Mouse (Mus musculus) ovary, postnatal 10 days (tissue): ENCODE measurements around the gene Mmp14.

Experiments
- DNase-seq: peaks from one replicate; pipeline ENCODE4 v3.0.0; 2022; ENCODE audit warnings: low spot score

Gene Mmp14

GRCm38 (mm10) chr14:54431334-54432077, at the start of gene Mmp14:
Gene Mmp14, plus strand, starts transcription at chr14:54431612.
- DNase-seq = peak; percentile 60

- no peak for DNase-seq
Observed at GRCm38 (mm10) chr14:54381816-54382215, 49.6 kb upstream of the Mmp14 start.

GRCm38 (mm10) chr14:54382641-54383040, 48.8 kb upstream of the Mmp14 start:
- DNase-seq = no peak

DNA sequence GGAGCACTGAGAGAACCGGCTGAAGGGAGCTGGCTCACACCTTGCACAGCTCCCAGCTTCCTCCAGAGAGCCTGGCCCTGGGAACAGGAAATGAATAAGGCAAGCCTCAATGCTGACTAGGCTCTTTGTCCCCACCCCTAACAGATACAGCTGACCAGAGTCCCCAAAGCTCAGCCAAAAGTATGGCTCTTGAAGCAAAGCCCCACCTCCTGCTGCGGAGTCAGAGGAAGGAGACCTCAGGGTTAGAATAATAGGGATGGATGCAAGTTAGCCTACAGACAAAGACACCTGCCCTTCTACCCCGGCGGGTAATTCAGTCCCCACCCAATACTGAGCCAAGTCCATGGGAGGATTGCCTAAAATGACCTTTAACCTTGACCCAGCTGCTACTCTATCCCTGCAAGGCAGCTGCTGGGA, 48.0 kb upstream of the Mmp14 start:
- DNase-seq = no peak

DNA sequence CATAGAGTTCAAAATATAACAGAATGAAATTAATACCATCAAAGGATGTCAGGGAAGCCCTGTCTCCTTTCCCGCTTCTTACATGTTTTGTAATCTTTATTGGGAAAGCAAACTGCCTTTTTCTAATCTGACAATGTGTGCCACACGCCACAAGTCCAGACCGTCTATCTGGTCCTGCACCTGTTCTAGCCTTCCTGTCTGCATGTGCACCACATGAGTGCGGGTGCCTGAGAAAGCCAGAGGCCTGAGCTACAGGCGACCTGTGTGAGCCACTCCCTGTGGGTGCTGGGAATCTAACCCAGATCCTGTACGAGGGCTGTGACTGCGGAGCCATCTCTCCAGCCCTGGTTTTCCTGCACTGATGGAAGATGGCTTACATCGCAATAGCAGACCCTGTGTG, 47.0 kb upstream of the Mmp14 start:
- no peak for DNase-seq

DNA sequence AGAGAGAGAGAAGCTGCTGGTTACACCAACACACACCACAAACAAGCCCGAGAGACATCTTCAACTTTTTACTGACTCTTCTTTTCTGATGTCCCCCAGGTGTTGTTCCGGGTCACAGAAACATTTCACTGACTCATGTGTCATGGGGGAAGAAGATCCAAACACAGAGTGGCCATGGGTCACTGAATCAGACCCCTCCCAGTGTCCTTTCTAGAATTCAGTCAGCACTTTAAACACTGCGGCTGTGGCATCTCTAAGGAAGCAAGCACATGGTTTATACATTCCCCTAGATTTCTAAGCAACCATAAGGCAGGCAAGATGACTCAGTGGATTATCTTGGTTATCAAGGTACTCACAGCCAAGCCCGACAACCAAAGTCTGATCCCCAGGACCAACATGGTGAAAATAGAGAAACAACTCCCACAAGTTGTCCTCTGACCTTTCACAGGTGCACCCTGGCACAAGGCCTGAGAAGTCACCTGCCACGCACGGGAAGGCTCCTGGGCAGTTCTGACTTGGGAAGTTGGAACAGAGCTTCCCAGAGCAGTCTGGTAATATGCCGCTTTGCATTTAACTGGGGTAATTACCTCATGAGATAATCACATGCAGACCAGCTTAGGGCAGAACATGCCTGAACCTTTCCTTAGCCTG, 45.3 kb upstream of the Mmp14 start:
- DNase-seq = no peak

- no peak for DNase-seq
Observed at GRCm38 (mm10) chr14:54387546-54387945, 43.9 kb upstream of the Mmp14 start.

- no peak for DNase-seq
Observed at GRCm38 (mm10) chr14:54390843-54391242, 40.6 kb upstream of the Mmp14 start.

GRCm38 (mm10) chr14:54393794-54394193, 37.6 kb upstream of the Mmp14 start:
- no peak for DNase-seq

DNA sequence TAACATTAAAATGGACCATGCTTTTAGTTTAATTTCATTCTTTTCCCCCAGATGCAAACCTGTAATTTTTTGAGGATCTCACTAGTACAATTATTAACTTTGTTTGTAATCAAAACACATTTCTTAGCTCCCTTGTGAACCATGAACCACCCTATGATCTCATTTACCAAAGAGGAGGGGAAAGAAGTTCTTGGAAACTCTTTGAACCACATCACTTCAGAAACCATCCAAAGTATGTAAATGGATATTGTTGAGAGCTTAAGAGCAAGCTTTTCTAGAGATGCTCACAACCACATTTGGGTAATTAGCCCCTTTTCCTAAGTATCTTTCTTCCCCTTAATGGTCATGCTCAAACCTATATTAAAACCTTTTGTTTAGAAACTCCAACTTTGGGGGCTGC, 37.1 kb upstream of the Mmp14 start:
- DNase-seq = no peak

DNA sequence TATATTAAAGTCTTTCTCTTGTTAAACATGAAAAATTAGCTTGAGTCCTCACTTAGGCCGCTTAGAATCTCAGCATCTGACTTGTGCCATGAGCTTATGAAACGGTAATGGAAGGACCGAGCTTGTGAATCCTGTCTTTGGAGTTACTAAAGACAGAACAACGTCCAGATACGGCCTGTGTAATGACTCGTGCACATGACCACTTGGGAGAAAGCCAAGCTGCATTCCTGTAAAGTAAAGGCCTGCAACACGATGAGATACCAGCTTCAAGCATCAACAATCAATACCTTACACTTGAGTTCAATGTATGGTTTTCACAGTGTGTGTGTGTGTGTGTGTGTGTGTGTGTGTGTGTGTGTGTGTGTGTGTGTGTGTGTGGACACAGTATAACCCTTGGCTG, 34.7 kb upstream of the Mmp14 start:
- DNase-seq = no peak

- DNase-seq = no peak
Observed at GRCm38 (mm10) chr14:54397872-54398527, 33.4 kb upstream of the Mmp14 start.

DNA sequence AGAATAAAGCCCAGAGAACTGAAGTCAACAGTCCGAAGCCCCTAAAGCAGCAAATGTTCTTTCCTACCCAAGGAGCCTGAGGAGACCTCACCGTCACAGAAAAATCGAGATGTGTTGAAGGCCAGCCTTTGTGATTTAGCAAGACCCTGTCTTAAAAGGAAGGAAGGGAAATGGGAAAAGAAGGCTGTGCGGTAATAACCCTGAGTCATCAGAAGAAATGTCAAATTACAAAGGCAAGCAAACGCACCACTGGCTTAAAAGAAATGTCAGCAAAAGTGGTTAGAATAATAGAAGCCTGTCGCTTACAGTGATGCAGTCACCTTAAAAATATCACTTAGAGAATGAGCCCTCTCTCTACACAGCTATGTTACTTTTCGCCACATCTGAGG, 32.9 kb upstream of the Mmp14 start:
- DNase-seq = no peak

- DNase-seq = no peak
Observed at GRCm38 (mm10) chr14:54398921-54399382, 32.5 kb upstream of the Mmp14 start.

DNA sequence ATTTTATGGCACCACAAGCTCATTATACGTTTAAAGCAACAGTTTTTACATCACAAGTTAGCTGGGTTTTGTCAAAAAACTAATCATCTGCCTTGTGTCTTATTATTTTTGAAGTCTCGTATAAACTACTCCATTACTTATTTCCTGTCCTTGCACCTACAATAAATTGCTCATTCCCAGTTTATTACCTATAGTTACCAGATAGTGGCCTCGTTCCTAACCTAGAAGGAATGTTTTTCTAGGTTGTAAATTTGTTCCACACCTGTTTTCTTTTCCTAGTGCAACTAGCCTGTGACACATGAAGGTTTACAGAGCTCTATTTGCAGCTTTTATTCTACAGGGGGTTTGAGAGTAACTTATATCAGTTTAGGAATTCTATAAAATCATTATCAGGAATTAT, 29.7 kb upstream of the Mmp14 start:
- no peak for DNase-seq

DNA sequence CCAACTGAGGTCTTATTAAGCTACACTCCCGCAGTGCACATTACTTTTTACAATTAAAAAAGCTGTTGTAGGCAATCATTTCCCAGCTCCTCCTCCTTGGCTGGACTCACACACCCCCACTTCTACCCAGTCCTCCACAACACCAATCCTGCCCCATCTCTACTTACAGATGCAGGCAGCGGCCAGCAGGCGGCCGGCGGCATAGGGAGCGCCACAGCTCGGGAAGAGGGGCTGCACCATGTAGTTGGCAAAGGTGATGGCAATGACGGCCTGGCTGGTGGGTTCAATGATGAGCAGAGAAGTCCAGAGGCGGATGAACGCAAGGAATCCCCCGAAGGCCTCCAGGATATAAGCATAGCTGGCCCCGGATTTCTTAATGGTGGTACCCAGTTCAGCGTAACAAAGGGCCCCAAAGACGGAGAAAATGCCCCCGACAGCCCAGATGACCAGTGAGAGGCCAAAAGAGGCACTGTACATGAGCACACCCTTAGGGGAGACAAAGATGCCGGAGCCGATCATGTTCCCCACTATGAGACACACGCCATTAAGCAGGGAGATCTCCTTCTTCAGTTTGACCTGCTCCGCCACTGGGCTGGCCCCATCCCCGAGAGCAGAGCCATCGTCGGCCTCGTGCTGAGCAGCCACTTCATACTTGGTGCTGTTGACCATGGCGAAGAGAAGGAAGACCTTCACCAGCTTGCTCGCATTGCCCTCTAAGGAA, 22.9 kb upstream of the Mmp14 start:
- no peak for DNase-seq

- no peak for DNase-seq
Observed at GRCm38 (mm10) chr14:54409057-54409645, 22.3 kb upstream of the Mmp14 start.

DNA sequence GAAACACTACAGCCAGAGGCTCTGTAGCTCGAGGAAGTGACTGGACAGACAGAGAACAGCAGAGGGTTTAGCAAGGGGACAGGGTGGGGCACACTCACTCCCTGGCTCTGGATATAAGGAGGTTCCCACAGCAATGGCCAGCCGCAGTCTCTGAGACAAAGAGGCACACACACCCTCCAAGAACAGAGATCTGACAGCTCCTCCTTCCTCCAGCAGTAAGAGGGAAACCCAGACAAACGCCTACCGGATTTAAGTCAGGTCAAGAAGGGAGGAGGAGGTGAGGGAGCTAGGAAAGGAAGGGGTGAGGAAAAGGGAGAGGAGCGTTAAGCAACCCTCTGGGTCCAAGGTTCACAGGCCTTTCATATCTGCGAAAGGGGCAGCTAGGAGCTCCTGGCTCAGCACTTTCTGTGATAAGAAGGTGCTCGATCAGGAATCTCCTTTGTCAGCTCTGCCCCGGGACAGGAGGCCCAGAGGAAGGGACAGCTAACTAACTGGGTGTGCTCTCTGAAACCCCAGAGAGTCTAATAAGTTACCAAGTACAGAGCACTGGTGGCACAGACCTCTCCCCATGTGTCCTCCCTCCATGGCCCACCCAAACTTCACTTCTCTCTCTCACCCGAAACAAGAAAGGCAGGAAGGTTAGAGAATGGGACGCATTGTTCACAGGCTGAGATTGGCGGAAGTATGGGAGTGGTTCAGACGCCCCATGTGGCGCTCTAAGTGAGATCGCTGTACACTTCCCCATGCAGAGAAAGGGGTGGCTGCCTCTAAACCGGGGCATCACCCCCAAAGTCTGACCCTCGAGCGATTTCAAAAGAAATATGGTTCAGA, 21.2 kb upstream of the Mmp14 start:
- DNase-seq = no peak

- no peak for DNase-seq
Observed at GRCm38 (mm10) chr14:54412000-54412576, 19.3 kb upstream of the Mmp14 start.

- DNase-seq = no peak
Observed at GRCm38 (mm10) chr14:54412629-54413170, 18.7 kb upstream of the Mmp14 start.
